Mouse (Mus musculus): ENCODE results near the gene Farp1. TPM values are rescaled to one million over a fixed set of nuclear protein-coding genes. Genes with fewer than 3 reads are reported as not detected.

Farp1 gene
- polyA plus RNA-seq, 1 experiment from 2014 or later: 17.3 TPM

DNA sequence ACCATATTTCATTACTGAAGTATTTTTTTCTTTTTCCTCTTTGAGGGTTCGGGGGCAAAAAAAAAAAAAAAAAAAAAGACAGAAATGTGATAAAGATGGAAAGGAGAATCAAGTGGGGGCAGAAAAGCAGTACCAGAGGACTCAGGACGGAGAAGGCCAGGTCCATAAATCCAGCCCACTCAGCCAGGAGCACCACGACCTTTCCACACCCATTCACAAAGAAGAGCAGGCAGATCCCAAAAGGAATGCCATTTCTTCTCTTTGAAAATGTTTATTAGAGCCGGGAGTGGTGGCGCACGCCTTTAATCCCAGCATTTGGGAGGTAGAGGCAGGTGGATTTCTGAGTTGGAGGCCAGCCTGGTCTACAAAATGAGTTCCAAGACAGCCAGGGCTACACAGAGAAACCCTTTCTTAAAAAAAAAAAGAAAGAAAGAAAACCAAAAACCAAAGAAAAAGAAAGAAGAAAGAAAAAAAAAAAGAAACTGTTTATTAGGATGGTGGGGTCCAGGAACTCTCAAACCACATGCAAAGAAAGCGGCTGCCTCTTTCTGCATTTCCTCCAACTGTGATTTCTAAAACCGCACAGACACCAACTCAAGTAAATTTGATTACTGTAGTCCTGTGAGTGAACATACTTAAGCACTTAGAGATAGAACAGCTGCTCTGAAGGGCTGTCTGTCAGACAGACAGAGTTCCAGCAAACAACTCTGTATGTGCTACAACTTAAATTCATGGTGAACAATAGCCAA, 270.5 kb downstream of the Farp1 start:
- H3K4me2 ChIP-seq: no peak overlapping the region
- H3K9ac ChIP-seq: no peak overlapping the region
- ATAC-seq (ENCODE audit: insufficient read depth, low FRiP score, low read depth): no peak
- H3K27ac ChIP-seq: no peak overlapping the region
- no peak overlapping the region for H3K4me3 ChIP-seq (replicated peaks)
- peaks cover 23% of the 10 kb centered on the region for H3K4me1 ChIP-seq
- no peaks in the 10 kb centered on the region for H3K9me3 ChIP-seq
- peaks cover 11% of the 10 kb centered on the region; the same call in 1 of the 2 replicates for H3K36me3 ChIP-seq
- 58% methylated on average over 8 of the region's 8 CpGs for WGBS
- no peaks in the 10 kb centered on the region for H3K27me3 ChIP-seq (replicated peaks)

DNA sequence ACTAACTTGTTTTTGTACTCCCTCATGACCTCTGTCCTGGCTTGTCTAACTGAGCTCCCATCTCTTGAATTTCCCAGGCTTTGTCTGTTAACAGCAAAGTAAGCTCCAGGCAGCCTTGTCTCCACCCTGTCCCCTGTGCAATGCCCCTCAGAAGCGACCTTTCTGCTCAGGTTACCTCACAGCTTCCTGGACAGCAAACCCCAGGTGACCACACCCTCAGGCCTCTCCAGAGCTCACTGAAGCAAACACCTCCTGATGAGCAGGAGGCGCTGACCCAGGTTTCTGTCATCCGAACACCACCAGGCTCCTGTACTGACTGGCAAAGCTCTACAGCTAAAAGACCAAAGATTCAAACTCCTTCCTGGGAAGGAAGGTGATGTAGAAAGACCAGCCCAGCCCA, 274.9 kb downstream of the Farp1 start:
- Histone ChIP-seq H3K27me3 (replicated peaks) (no peaks in the 10 kb centered on the region), H3K4me2 (no peak overlapping the region), H3K4me3 (replicated peaks) (no peak overlapping the region), H3K27ac (no peak overlapping the region), H3K9ac (no peak overlapping the region), H3K36me3 (no peaks in the 10 kb centered on the region), H3K9me3 (no peaks in the 10 kb centered on the region), H3K4me1 (peaks cover 21% of the 10 kb centered on the region)
- ATAC-seq (ENCODE audit: insufficient read depth, low FRiP score, low read depth): no peak
- WGBS: 59% methylated on average over 3 of the region's 3 CpGs

DNA sequence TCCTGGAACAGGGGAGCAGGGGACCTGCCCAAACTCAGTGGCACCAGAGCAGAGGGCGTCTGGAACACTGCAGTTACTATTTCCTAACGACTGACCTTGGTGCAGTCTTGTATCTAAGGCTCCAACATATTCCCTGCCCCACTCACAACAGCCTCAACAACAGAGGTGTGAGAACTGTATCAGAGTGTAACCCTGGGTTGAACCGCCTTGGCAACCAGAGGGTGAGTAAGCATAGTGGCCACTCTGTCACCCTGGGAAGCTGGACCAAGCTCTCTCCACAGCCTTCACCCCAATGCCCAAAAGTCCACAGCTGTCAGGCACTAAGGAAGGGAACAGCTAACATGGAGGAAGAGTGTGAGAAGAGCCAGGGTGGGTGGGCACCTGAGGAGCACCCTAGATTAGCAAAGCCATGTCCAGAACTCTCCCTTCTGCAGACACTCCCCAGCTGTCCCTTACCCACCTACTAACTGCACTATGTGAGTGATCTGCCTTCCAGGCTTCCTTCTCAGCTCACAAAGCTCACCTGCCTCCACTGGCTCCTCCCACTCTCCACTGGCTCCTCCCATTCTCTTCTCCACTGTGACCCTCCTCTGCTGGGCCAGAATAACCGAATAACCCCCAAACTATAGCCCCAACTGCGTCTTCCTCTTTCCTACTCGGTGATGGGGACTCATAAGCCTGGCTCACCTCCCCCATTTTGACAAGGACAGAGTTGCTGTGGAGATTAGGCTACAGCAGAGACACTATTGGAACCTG, 275.5 kb downstream of the Farp1 start:
- Histone ChIP-seq H3K36me3 (no peaks in the 10 kb centered on the region), H3K9ac (no peak overlapping the region), H3K27ac (no peak overlapping the region), H3K4me1 (peaks cover 26% of the 10 kb centered on the region), H3K27me3 (replicated peaks) (no peaks in the 10 kb centered on the region), H3K4me2 (no peak overlapping the region), H3K4me3 (replicated peaks) (no peak overlapping the region), H3K9me3 (no peaks in the 10 kb centered on the region)
- ATAC-seq (ENCODE audit: insufficient read depth, low FRiP score, low read depth): peak; percentile 44; the same call in 1 of the 2 replicates
- WGBS: 70% methylated on average over 6 of the region's 6 CpGs

DNA sequence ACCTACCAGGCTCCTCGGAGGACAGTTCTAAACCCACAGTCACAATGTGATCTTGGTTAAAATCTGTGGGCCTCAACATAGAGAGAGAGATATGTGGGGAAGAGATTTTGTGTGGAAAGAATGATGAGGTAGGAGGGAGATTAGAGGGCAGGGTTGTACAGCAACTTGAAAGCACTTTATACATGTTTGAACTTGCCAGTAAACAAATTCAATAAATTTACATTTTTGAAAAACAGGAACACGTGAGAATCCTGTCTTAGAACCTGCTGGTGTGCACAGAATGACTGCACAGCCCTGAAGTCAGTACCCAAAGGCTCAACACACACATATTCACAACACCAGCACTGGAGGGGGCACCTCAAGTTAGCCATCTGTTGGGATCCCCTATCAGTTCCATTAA, 276.1 kb downstream of the Farp1 start:
- H3K27ac ChIP-seq: no peak overlapping the region
- 82% methylated on average over 2 of the region's 2 CpGs for WGBS
- H3K36me3 ChIP-seq: no peaks in the 10 kb centered on the region
- H3K4me3 ChIP-seq (replicated peaks): no peak overlapping the region
- no peaks in the 10 kb centered on the region for H3K9me3 ChIP-seq
- no peak for ATAC-seq (ENCODE audit: insufficient read depth, low FRiP score, low read depth)
- no peak overlapping the region for H3K4me2 ChIP-seq
- no peak overlapping the region for H3K9ac ChIP-seq
- peaks cover 24% of the 10 kb centered on the region for H3K4me1 ChIP-seq
- no peaks in the 10 kb centered on the region for H3K27me3 ChIP-seq (replicated peaks)

DNA sequence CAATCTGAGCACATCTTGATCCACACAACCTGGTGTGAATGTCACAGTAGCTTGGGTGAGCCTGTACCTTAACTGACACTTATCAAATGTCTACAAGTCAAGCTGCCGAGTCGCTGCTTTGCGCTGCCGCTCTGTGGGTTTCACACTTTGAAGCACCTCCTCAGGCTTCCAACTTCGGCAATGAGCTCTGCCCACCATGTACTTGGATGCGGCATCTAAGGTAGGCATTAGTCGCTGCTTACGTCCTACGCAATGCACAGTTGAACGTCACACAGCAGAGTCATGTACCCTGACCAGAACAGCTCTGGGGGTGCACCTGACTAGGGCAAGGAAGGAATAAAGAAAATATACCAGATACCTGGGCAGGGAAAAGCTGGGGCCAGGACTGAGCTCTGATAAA, 278.3 kb downstream of the Farp1 start:
- peaks cover 33% of the 10 kb centered on the region for H3K4me1 ChIP-seq

DNA sequence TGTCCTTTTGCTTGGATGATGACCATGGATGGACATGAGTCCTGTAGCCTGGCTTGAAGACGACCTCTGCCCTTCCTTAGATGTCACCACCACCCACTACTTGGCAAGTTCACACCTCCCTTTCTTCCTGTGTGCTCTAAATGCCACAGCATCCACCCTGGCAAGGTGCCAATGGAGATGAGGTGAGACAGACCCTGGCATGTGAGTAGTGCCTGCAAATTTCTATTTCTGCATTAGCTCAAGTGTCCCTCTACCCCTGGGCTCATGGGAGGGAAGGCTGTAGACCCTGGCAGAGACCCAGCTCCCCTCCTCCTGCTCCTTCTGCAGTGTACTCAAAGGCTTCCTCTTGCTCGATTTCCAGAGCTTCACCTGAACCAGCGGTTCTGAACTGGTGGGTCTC, 279.9 kb downstream of the Farp1 start:
- no peaks in the 10 kb centered on the region for H3K36me3 ChIP-seq
- WGBS: 69% methylated on average over 3 of the region's 3 CpGs
- no peak overlapping the region for H3K9ac ChIP-seq
- H3K4me3 ChIP-seq (replicated peaks): no peak overlapping the region
- no peak overlapping the region for H3K4me2 ChIP-seq
- peaks cover 33% of the 10 kb centered on the region for H3K4me1 ChIP-seq
- ATAC-seq (ENCODE audit: insufficient read depth, low FRiP score, low read depth): no peak
- H3K27ac ChIP-seq: no peak overlapping the region
- no peaks in the 10 kb centered on the region for H3K9me3 ChIP-seq
- no peaks in the 10 kb centered on the region for H3K27me3 ChIP-seq (replicated peaks)

More for the DNA sequence above, 278.3 kb downstream of the Farp1 start:
- H3K4me3 ChIP-seq (replicated peaks): no peak overlapping the region
- H3K4me2 ChIP-seq: no peak overlapping the region
- no peaks in the 10 kb centered on the region for H3K36me3 ChIP-seq
- WGBS: 90% methylated on average over 10 of the region's 10 CpGs
- H3K27ac ChIP-seq: no peak overlapping the region
- no peak overlapping the region for H3K9ac ChIP-seq
- no peaks in the 10 kb centered on the region for H3K27me3 ChIP-seq (replicated peaks)
- no peaks in the 10 kb centered on the region for H3K9me3 ChIP-seq
- ATAC-seq (ENCODE audit: insufficient read depth, low FRiP score, low read depth): no peak

DNA sequence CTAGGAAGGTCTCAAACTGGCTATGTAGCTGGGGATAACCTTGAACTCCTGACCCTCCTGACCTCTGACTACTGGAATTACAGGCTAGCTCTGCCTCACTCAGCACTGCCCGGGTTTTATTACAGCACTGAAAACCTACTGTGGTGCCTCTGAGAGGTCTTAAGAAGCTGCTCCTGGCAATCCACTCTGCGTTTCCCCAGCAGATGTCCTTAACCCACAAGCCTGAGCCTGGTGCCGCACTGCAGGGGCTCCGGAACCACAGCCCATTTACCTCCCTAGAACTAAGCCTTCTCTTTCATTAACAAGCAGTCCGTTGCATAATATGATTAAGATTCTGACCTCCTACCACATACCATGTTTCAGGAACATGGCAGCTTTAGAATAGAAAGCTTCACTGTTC, 281.1 kb downstream of the Farp1 start:
- peaks cover 22% of the 10 kb centered on the region for H3K4me1 ChIP-seq
- no peak overlapping the region for H3K4me2 ChIP-seq
- H3K9ac ChIP-seq: no peak overlapping the region
- WGBS: 80% methylated on average over 5 of the region's 5 CpGs
- H3K27me3 ChIP-seq (replicated peaks): no peaks in the 10 kb centered on the region
- no peaks in the 10 kb centered on the region for H3K36me3 ChIP-seq
- no peak for ATAC-seq (ENCODE audit: insufficient read depth, low FRiP score, low read depth)
- H3K9me3 ChIP-seq: no peaks in the 10 kb centered on the region
- no peak overlapping the region for H3K4me3 ChIP-seq (replicated peaks)
- H3K27ac ChIP-seq: no peak overlapping the region

DNA sequence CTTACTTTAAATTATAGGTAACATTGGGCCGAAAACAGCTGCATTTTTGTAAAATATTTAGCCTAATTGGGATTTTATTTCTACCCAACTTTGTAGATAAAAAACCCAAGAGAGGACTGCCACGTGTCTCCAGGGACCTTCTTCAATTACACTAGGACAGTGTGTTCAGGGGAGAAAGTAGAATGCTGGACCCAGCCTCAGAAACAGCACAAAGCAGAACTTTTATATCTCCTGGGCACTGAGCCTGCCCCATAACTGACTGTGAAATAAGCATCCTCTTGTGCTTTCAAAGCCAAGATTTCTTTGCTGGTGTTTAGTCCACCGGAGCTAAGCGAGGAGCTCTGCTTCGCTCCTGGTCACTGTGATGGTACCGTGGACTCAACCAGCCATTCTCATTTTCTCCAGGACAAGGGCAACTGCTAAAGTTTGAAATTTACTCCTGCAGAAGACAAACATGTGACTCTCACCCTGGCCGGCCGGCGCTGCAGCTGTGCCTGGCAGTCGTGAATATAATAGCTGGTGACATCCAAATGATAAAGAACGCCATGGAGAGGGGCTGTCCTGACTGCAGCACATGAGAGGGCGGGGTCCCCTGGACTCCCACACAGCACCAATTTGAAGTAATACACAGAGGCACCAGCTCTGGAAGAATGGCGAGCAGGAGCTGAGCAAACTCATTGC, 281.8 kb downstream of the Farp1 start:
- no peak overlapping the region for H3K27ac ChIP-seq
- no peak overlapping the region for H3K9ac ChIP-seq
- H3K9me3 ChIP-seq: no peaks in the 10 kb centered on the region
- ATAC-seq (ENCODE audit: insufficient read depth, low FRiP score, low read depth): no peak
- H3K4me1 ChIP-seq: peaks cover 19% of the 10 kb centered on the region
- no peak overlapping the region for H3K4me3 ChIP-seq (replicated peaks)
- H3K27me3 ChIP-seq (replicated peaks): no peaks in the 10 kb centered on the region
- H3K36me3 ChIP-seq: no peaks in the 10 kb centered on the region
- WGBS: 59% methylated on average over 13 of the region's 13 CpGs
- no peak overlapping the region for H3K4me2 ChIP-seq

DNA sequence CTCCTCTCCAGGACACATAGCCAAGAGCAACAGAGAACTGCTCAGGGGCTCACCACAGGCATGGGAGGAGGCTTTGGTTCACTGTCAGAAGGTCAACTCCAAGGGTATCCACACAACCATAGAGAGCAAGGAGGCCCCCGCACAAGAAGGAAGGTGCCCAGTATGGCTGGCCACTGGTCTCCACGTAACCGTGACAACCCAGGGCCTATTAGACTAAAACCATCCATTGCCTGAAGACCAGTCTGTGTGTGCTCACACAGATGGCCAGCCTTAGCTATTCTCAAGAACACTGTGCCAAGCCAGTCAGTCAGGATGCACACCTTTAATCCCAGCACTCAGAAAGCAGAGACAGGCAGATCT, 282.3 kb downstream of the Farp1 start:
- peaks cover 19% of the 10 kb centered on the region for H3K4me1 ChIP-seq
- no peaks in the 10 kb centered on the region for H3K27me3 ChIP-seq (replicated peaks)
- H3K9ac ChIP-seq: no peak overlapping the region
- no peak for ATAC-seq (ENCODE audit: insufficient read depth, low FRiP score, low read depth)
- H3K4me3 ChIP-seq (replicated peaks): no peak overlapping the region
- no peak overlapping the region for H3K27ac ChIP-seq
- whole genome bisulfite sequencing: 97% methylated on average over 3 of the region's 3 CpGs
- no peaks in the 10 kb centered on the region for H3K9me3 ChIP-seq
- H3K4me2 ChIP-seq: no peak overlapping the region
- no peaks in the 10 kb centered on the region for H3K36me3 ChIP-seq

DNA sequence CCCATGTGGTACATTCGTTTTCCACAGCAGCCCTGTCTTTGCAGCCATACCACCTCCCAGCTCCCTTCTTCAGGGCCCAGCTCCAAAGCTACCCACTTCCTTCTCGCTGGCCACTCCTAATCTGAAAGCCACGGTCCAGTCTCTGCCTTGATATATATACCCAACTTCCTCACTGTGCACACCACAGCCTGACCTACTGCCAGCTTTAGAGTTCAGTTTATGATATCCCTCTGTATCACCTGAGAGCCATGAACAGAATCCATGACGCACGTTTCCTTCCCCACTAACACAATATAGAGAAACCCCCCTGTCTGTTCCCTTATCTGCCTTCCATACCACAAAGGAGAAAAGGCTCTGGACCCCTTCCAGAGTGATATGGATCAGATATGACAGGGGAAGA, 283.4 kb downstream of the Farp1 start:
- H3K4me1 ChIP-seq: peaks cover 18% of the 10 kb centered on the region
- ATAC-seq (ENCODE audit: insufficient read depth, low FRiP score, low read depth): no peak
- H3K9ac ChIP-seq: no peak overlapping the region
- H3K27ac ChIP-seq: no peak overlapping the region
- H3K4me3 ChIP-seq (replicated peaks): no peak overlapping the region
- H3K27me3 ChIP-seq (replicated peaks): no peaks in the 10 kb centered on the region
- H3K4me2 ChIP-seq: no peak overlapping the region
- no peaks in the 10 kb centered on the region for H3K36me3 ChIP-seq
- H3K9me3 ChIP-seq: no peaks in the 10 kb centered on the region
- WGBS: 66% methylated on average over 5 of the region's 5 CpGs

DNA sequence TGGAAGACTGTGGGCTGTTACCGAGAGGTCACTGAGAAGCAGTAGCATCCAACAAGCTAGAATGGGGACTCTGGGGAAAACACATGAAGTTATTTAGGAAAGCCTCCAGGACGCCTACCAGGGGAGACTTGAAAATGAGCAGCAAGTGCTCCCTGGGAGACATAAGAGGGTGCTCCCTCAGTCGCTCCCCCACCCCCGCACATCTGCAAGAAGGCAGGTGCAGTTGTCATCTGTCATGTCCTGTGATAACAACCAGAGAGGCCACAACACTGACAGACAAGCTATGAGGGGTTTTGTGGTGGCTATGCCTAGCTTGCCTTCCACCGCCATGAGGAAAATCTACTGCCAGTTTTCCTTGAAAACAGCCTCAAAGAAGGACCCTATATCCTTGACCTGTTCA, 287.1 kb downstream of the Farp1 start:
- WGBS: 87% methylated on average over 5 of the region's 5 CpGs
- Histone ChIP-seq H3K4me3 (replicated peaks) (no peak overlapping the region), H3K27me3 (replicated peaks) (no peaks in the 10 kb centered on the region), H3K36me3 (no peaks in the 10 kb centered on the region), H3K27ac (no peak overlapping the region), H3K9me3 (no peaks in the 10 kb centered on the region), H3K4me2 (no peak overlapping the region), H3K4me1 (peaks cover 12% of the 10 kb centered on the region), H3K9ac (no peak overlapping the region)
- no peak for ATAC-seq (ENCODE audit: insufficient read depth, low FRiP score, low read depth)

DNA sequence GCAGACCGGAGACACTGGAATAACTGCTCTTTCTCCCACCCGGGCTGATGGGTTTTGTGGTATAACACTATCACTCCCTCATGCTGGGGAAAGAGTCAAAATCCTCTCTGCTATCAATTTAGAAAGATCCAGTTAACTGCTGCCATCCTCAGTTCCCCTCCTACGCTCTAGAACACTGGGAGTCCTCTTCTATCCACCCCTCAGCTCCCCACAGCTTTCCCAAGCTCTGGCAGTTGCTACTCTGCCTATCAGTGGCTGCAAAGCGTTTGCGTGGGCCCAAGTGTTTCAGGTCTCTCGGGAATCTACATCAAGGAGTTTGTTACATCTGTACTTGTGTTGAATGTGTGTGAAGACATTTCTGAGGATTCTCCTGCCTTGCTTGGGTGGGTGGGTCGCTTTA, 287.6 kb downstream of the Farp1 start:
- no peaks in the 10 kb centered on the region for H3K27me3 ChIP-seq (replicated peaks)
- H3K9ac ChIP-seq: no peak overlapping the region
- no peak for ATAC-seq (ENCODE audit: insufficient read depth, low FRiP score, low read depth)
- H3K4me1 ChIP-seq: peaks cover 13% of the 10 kb centered on the region; the same call in 1 of the 2 replicates
- H3K9me3 ChIP-seq: no peaks in the 10 kb centered on the region
- no peak overlapping the region for H3K4me2 ChIP-seq
- no peak overlapping the region for H3K27ac ChIP-seq
- no peak overlapping the region for H3K4me3 ChIP-seq (replicated peaks)
- WGBS: 78% methylated on average over 7 of the region's 7 CpGs
- no peaks in the 10 kb centered on the region for H3K36me3 ChIP-seq

Measured in stomach, embryonic 15.5 days (tissue).